Mouse (Mus musculus) embryonic facial prominence, embryonic 14.5 days (tissue): Measurements from ENCODE around the gene Btg1. TPM values are rescaled to one million over a fixed set of nuclear protein-coding genes. Genes with fewer than 3 reads are reported as not detected.

Experiments
- ATAC-seq: fragments of 200-750 bp; cut with Nextera tagmentation; 2 replicates; pipeline ENCODE4 v1.8.0; 2017; ENCODE audit warnings: low read depth, moderate number of reproducible peaks, moderate TSS enrichment
- DNase-seq: peaks from one replicate; pipeline ENCODE4 v3.0.0-alpha.2; 2015; ENCODE audit warnings: low spot score
- H3K27ac ChIP-seq: fragments of 300-500 bp; sonication (generic); replicated peaks from 2 replicates; pipeline ENCODE4 v1.5.1; 2014; ENCODE audit warnings: low read depth, mild to moderate bottlenecking, low read length, moderate library complexity
- H3K27me3 ChIP-seq: fragments of 300-500 bp; sonication (generic); replicated peaks from 2 replicates; pipeline ENCODE4 v1.6.1; 2014; ENCODE audit warnings: low read length; ENCODE audit not compliant: control insufficient read depth, insufficient read depth
- H3K36me3 ChIP-seq: fragments of 300-500 bp; sonication (generic); 2 replicates; pipeline ENCODE4 v1.6.1; 2014; ENCODE audit warnings: low read length, mixed read lengths; ENCODE audit not compliant: control insufficient read depth, insufficient read depth
- H3K4me1 ChIP-seq: fragments of 300-500 bp; sonication (generic); 2 replicates; pipeline ENCODE4 v1.6.1; 2014; ENCODE audit warnings: antibody characterized with exemption, low read length; ENCODE audit not compliant: control insufficient read depth, insufficient read depth
- H3K4me2 ChIP-seq: fragments of 300-500 bp; sonication (generic); 2 replicates; pipeline ENCODE4 v1.6.1; 2014; ENCODE audit warnings: low read depth, mild to moderate bottlenecking, low read length, moderate library complexity, mixed read lengths
- H3K4me3 ChIP-seq: fragments of 300-500 bp; sonication (generic); 2 replicates; pipeline ENCODE4 v1.5.1; 2014; ENCODE audit warnings: low read depth, mild to moderate bottlenecking, low read length
- H3K9ac ChIP-seq: fragments of 300-500 bp; sonication (generic); 2 replicates; pipeline ENCODE4 v1.6.1; 2014; ENCODE audit warnings: low read depth, mild to moderate bottlenecking, low read length, moderate library complexity, mixed read lengths
- H3K9me3 ChIP-seq: fragments of 300-500 bp; sonication (generic); 2 replicates; pipeline ENCODE4 v1.6.1; 2016; ENCODE audit warnings: low read length; ENCODE audit not compliant: control insufficient read depth
- WGBS: fragments of 180-500 bp; shearing (Covaris S2); extraction: QIAGEN DNeasy Blood & Tissue Kit; methylation state at CpG from one replicate; pipeline ENCODE4 v1.1.7; 2014; 5-methylcytosine and 5-hydroxymethylcytosine counted together
- polyA plus RNA-seq: library from polyadenylated mRNA; unstranded; fragments of >200 nt; fragmentation: Nextera tagmentation; extraction: Ambion mirVana; gene quantifications from 2 replicates; pipeline ENCODE4 v1.2.1, GENCODE M21; 2014

Btg1 gene
- polyA plus RNA-seq, 1 experiment from 2014 or later: 83.2 TPM

- peak; percentile 53 for DNase-seq
- Histone ChIP-seq H3K27me3 (no peaks in the 10 kb centered on the region), H3K4me1 (peaks cover 4% of the 10 kb centered on the region; the same call in 1 of the 2 replicates), H3K4me2 (peak overlapping the region; percentile 43), H3K9me3 (no peaks in the 10 kb centered on the region), H3K36me3 (no peaks in the 10 kb centered on the region), H3K4me3 (no peak overlapping the region), H3K27ac (peak overlapping the region; percentile 70), H3K9ac (no peak overlapping the region)
- WGBS: 54% methylated on average over 4 of the region's 4 CpGs
- peak; percentile 26; the same call in 1 of the 2 replicates for ATAC-seq
Measured at GRCm38 (mm10) chr10:96586191-96586880, 30.5 kb upstream of the Btg1 start.

GRCm38 (mm10) chr10:96586881-96587217 is 30.0 kb upstream of the Btg1 start:
- no peaks in the 10 kb centered on the region for H3K36me3 ChIP-seq
- 0 out of 2 replicates have a peak overlapping the region, but pooled peaks have one; percentile 6 for H3K4me3 ChIP-seq
- no peak; the same call in 1 of the 2 replicates for ATAC-seq
- peak; percentile 31 for DNase-seq
- H3K4me1 ChIP-seq: peaks cover 4% of the 10 kb centered on the region; the same call in 1 of the 2 replicates
- no peaks in the 10 kb centered on the region for H3K27me3 ChIP-seq
- peak overlapping the region; percentile 70 for H3K27ac ChIP-seq
- WGBS: 39% methylated on average over 4 of the region's 4 CpGs
- H3K9me3 ChIP-seq: no peaks in the 10 kb centered on the region
- H3K4me2 ChIP-seq: peak overlapping the region; percentile 43
- no peak overlapping the region for H3K9ac ChIP-seq

GRCm38 (mm10) chr10:96588233-96588632 is 28.6 kb upstream of the Btg1 start:
- Histone ChIP-seq H3K27me3 (no peaks in the 10 kb centered on the region), H3K9ac (no peak overlapping the region), H3K4me2 (no peak overlapping the region), H3K9me3 (no peaks in the 10 kb centered on the region), H3K4me3 (no peak overlapping the region), H3K4me1 (0 out of 2 replicates have a peak, but pooled peaks cover 4% of the 10 kb centered on the region), H3K36me3 (no peaks in the 10 kb centered on the region), H3K27ac (no peak overlapping the region)
- WGBS: 68% methylated on average over 6 of the region's 6 CpGs
- ATAC-seq (no peak), DNase-seq (no peak)

GRCm38 (mm10) chr10:96589781-96590180 is 27.0 kb upstream of the Btg1 start:
- H3K27me3 ChIP-seq: no peaks in the 10 kb centered on the region
- 0 out of 2 replicates have a peak, but pooled peaks cover 4% of the 10 kb centered on the region for H3K4me1 ChIP-seq
- WGBS: 86% methylated on average over 5 of the region's 5 CpGs
- DNase-seq (no peak), ATAC-seq (no peak)
- no peak overlapping the region for H3K27ac ChIP-seq
- no peak overlapping the region for H3K4me3 ChIP-seq
- no peaks in the 10 kb centered on the region for H3K9me3 ChIP-seq
- H3K4me2 ChIP-seq: no peak overlapping the region
- H3K9ac ChIP-seq: no peak overlapping the region
- no peaks in the 10 kb centered on the region for H3K36me3 ChIP-seq

GRCm38 (mm10) chr10:96592089-96592488 is 24.7 kb upstream of the Btg1 start:
- no peak overlapping the region for H3K9ac ChIP-seq
- H3K36me3 ChIP-seq: no peaks in the 10 kb centered on the region
- H3K4me3 ChIP-seq: no peak overlapping the region
- H3K4me1 ChIP-seq: 0 out of 2 replicates have a peak, but pooled peaks cover under 1% of the 10 kb centered on the region
- H3K27me3 ChIP-seq: no peaks in the 10 kb centered on the region
- H3K4me2 ChIP-seq: no peak overlapping the region
- H3K9me3 ChIP-seq: no peaks in the 10 kb centered on the region
- H3K27ac ChIP-seq: no peak overlapping the region
- ATAC-seq: no peak
- WGBS: 76% methylated on average over 1 of the region's 2 CpGs
- no peak for DNase-seq

GRCm38 (mm10) chr10:96595435-96596132 is 21.2 kb upstream of the Btg1 start:
- no peak overlapping the region for H3K27ac ChIP-seq
- H3K9me3 ChIP-seq: no peaks in the 10 kb centered on the region
- H3K36me3 ChIP-seq: no peaks in the 10 kb centered on the region
- no peaks in the 10 kb centered on the region for H3K27me3 ChIP-seq
- DNase-seq (no peak), ATAC-seq (no peak)
- H3K9ac ChIP-seq: no peak overlapping the region
- no peak overlapping the region for H3K4me2 ChIP-seq
- no peak overlapping the region for H3K4me3 ChIP-seq
- H3K4me1 ChIP-seq: no peaks in the 10 kb centered on the region
- 80% methylated on average over 10 of the region's 10 CpGs for WGBS

GRCm38 (mm10) chr10:96596411-96596810 is 20.4 kb upstream of the Btg1 start:
- H3K9me3 ChIP-seq: no peaks in the 10 kb centered on the region
- DNase-seq: no peak
- H3K4me3 ChIP-seq: no peak overlapping the region
- no peaks in the 10 kb centered on the region for H3K4me1 ChIP-seq
- no peak for ATAC-seq
- H3K9ac ChIP-seq: no peak overlapping the region
- no peak overlapping the region for H3K4me2 ChIP-seq
- H3K27ac ChIP-seq: no peak overlapping the region
- WGBS: 90% methylated on average over 7 of the region's 7 CpGs
- H3K27me3 ChIP-seq: no peaks in the 10 kb centered on the region
- no peaks in the 10 kb centered on the region for H3K36me3 ChIP-seq

GRCm38 (mm10) chr10:96599641-96600040 is 17.2 kb upstream of the Btg1 start:
- no peaks in the 10 kb centered on the region for H3K27me3 ChIP-seq
- no peaks in the 10 kb centered on the region for H3K4me1 ChIP-seq
- 86% methylated on average over 5 of the region's 5 CpGs for WGBS

More at GRCm38 (mm10) chr10:96599641-96600040, 17.2 kb upstream of the Btg1 start:
- DNase-seq (no peak), ATAC-seq (no peak)
- no peak overlapping the region for H3K9ac ChIP-seq
- no peaks in the 10 kb centered on the region for H3K36me3 ChIP-seq
- no peak overlapping the region for H3K4me3 ChIP-seq
- H3K9me3 ChIP-seq: no peaks in the 10 kb centered on the region
- no peak overlapping the region for H3K27ac ChIP-seq
- no peak overlapping the region for H3K4me2 ChIP-seq
